Mouse (Mus musculus) hindbrain, embryonic 12.5 days (tissue): ENCODE results near the gene Mapk8ip3. TPM values are rescaled to one million over a fixed set of nuclear protein-coding genes. Genes with fewer than 3 reads are reported as not detected.

Source experiments
- ATAC-seq: fragments of 200-750 bp; cut with Nextera tagmentation; 2 replicates; pipeline ENCODE4 v1.8.0; 2017; ENCODE audit warnings: moderate TSS enrichment; ENCODE audit not compliant: low FRiP score
- H3K27ac ChIP-seq: fragments of 300-500 bp; sonication (generic); 2 replicates; pipeline ENCODE4 v1.5.1; 2016; ENCODE audit warnings: mild to moderate bottlenecking
- H3K27me3 ChIP-seq: fragments of 300-500 bp; sonication (generic); 2 replicates; pipeline ENCODE4 v1.6.1; 2016; ENCODE audit warnings: mild to moderate bottlenecking
- H3K36me3 ChIP-seq: fragments of 300-500 bp; sonication (generic); 2 replicates; pipeline ENCODE4 v1.6.1; 2016; ENCODE audit warnings: mild to moderate bottlenecking
- H3K4me1 ChIP-seq: fragments of 300-500 bp; sonication (generic); 2 replicates; pipeline ENCODE4 v1.6.1; 2016
- H3K4me2 ChIP-seq: fragments of 300-500 bp; sonication (generic); replicated peaks from 2 replicates; pipeline ENCODE4 v1.6.1; 2016; ENCODE audit warnings: mild to moderate bottlenecking
- H3K4me3 ChIP-seq: fragments of 300-500 bp; sonication (generic); 2 replicates; pipeline ENCODE4 v1.5.1; 2016; ENCODE audit warnings: mild to moderate bottlenecking
- H3K9ac ChIP-seq: fragments of 300-500 bp; sonication (generic); 2 replicates; pipeline ENCODE4 v1.6.1; 2016; ENCODE audit warnings: mild to moderate bottlenecking, moderate library complexity
- H3K9me3 ChIP-seq: fragments of 300-500 bp; sonication (generic); replicated peaks from 2 replicates; pipeline ENCODE4 v1.6.1; 2016; ENCODE audit warnings: mild to moderate bottlenecking
- WGBS: fragments of 180-500 bp; shearing (Covaris S2); methylation state at CpG from one replicate; pipeline ENCODE4 v1.1.7; 2016; 5-methylcytosine and 5-hydroxymethylcytosine counted together
- polyA plus RNA-seq: library from polyadenylated mRNA; unstranded; fragments of >200 nt; fragmentation: Nextera tagmentation; extraction: Ambion mirVana; gene quantifications from 2 replicates; pipeline ENCODE4 v1.2.1, GENCODE M21; 2016

The Mapk8ip3 gene
- polyA plus RNA-seq, 1 experiment from 2014 or later: 84.7 TPM

DNA sequence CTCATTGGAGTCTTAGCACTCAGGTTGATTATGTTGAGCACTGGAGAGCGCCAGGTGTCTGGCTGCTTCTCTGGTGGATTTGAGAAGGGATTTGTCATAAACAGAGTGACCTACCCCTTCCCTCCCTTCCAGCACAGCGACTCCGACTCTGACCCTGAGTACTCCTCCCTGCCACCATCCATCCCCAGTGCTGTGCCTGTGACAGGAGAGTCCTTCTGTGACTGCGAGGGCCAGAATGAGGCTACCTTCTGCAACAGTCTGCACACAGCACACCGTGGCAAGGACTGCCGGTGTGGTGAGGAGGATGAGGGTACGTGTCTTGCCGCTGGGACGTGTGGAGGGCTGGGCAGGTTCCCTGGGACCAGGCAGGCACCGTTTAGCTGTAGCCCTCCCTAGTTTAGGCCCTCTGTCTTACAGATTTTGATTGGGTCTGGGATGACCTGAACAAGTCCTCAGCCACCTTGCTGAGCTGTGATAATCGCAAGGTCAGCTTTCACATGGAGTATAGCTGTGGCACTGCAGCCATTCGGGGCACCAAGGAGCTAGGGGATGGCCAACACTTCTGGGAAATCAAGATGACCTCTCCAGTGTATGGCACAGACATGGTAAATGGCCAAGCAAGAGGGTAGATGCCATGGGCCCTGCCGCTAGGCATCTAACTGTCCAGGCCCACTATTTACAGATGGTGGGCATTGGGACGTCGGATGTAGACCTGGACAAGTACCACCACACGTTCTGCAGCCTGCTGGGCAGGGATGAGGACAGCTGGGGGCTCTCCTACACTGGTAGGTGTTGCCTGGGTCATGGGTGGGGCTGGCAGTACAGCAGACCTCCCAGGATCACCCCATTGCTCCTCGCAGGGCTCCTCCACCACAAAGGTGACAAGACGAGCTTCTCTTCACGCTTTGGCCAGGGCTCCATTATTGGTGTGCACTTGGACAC lies 46.4 kb downstream of the Mapk8ip3 start:
- 90% methylated on average over 19 of the region's 19 CpGs for WGBS
- ATAC-seq: no peak
- peaks cover 26% of the 10 kb centered on the region for H3K4me1 ChIP-seq
- H3K9ac ChIP-seq: no peak overlapping the region
- H3K4me3 ChIP-seq: no peak overlapping the region
- no peaks in the 10 kb centered on the region for H3K27me3 ChIP-seq
- H3K36me3 ChIP-seq: peaks cover 45% of the 10 kb centered on the region
- H3K9me3 ChIP-seq: no peaks in the 10 kb centered on the region
- H3K27ac ChIP-seq: no peak overlapping the region
- no peak overlapping the region for H3K4me2 ChIP-seq

DNA sequence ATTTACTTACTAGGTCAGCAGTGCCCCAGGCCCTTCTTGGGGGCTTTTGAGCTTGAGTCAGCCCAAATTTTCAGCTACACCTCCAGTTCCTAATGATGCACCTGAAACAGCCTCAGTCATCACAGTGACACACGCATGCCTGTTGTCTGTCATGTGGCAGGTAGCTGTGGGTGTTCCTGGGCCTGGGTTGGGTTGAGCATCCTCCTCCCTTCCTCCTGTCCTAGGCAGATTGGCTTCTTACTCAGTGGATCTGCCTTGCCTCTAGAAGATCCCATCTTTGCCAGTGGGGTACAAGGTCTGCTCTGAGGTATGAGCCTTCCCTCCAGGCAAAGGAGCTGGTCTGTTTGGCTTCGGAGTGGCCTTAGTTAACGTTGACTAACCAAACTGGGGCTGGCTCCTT lies 47.9 kb downstream of the Mapk8ip3 start:
- no peak overlapping the region for H3K27ac ChIP-seq
- H3K9me3 ChIP-seq: no peaks in the 10 kb centered on the region
- H3K9ac ChIP-seq: no peak overlapping the region
- H3K4me3 ChIP-seq: no peak overlapping the region
- no peak overlapping the region for H3K4me2 ChIP-seq
- ATAC-seq: no peak
- no peaks in the 10 kb centered on the region for H3K27me3 ChIP-seq
- H3K4me1 ChIP-seq: peaks cover 27% of the 10 kb centered on the region
- WGBS: 90% methylated on average over 3 of the region's 3 CpGs
- peaks cover 50% of the 10 kb centered on the region for H3K36me3 ChIP-seq

DNA sequence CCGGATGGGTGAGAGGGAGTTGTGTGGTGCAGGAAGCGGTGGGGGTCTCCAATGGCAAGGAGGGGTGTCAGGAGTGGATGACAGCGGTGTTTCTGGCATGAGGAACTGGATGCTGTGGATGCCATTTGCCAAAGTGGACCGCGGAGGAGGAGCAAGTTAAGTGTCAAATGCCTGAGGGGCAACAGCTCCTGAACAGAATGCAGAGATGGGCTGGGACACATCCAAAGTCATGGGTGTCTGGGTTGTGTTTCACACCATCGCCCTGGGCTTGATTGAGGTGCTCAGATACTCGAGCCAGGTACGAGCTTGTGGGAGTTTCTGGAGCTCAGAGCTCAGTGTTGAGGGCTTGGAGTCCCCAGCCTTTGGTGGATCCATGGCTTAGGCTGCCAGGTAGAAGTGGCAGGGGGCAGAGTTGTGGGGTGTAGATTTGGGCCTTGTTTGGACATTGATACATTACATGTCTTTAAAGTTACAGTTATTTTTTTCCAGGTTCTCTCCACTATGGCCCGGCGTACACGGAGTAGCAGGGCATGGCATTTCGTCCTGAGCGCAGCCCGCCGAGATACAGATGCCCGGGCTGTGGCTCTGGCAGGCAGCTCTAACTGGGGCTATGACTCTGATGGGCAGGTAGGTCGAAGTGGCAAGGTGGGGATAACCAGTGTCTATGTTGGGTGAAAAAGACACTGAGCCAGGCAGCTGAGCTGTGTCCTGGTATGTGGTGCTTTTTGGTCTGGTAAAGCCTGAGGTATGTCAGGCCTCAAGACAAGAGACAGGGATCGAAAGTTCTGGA lies 49.3 kb downstream of the Mapk8ip3 start:
- Histone ChIP-seq H3K27me3 (no peaks in the 10 kb centered on the region), H3K4me2 (peak overlapping the region; percentile 76), H3K4me3 (peak overlapping the region; percentile 83), H3K9me3 (no peaks in the 10 kb centered on the region), H3K27ac (no peak overlapping the region), H3K4me1 (peaks cover 23% of the 10 kb centered on the region), H3K36me3 (peaks cover 51% of the 10 kb centered on the region), H3K9ac (peak overlapping the region; percentile 72)
- no peak for ATAC-seq
- 67% methylated on average over 18 of the region's 18 CpGs for WGBS

DNA sequence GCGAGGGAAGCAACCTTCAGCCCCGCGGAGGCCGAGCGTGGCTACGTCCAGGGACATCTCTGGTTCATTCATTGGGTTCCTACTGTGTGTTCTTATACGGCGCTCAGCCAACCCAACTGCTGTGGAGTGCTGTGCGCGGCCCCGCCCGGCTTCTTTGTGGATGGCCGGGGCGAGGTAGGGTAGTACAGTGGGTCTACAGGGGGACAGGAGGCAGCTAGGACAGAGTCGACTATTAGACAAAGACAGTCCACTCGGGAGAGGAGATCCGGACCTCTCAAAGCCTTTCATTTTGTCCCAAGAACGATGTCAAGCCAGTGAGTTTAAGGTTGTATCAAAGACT lies 49.9 kb downstream of the Mapk8ip3 start:
- Histone ChIP-seq H3K9me3 (no peaks in the 10 kb centered on the region), H3K36me3 (peaks cover 50% of the 10 kb centered on the region), H3K4me3 (peak overlapping the region; percentile 83), H3K4me1 (peaks cover 23% of the 10 kb centered on the region), H3K4me2 (peak overlapping the region; percentile 76), H3K9ac (peak overlapping the region; percentile 72), H3K27me3 (no peaks in the 10 kb centered on the region), H3K27ac (peak overlapping the region; percentile 77)
- under 1% methylated on average over 18 of the region's 18 CpGs for WGBS
- peak; percentile 48 for ATAC-seq

DNA sequence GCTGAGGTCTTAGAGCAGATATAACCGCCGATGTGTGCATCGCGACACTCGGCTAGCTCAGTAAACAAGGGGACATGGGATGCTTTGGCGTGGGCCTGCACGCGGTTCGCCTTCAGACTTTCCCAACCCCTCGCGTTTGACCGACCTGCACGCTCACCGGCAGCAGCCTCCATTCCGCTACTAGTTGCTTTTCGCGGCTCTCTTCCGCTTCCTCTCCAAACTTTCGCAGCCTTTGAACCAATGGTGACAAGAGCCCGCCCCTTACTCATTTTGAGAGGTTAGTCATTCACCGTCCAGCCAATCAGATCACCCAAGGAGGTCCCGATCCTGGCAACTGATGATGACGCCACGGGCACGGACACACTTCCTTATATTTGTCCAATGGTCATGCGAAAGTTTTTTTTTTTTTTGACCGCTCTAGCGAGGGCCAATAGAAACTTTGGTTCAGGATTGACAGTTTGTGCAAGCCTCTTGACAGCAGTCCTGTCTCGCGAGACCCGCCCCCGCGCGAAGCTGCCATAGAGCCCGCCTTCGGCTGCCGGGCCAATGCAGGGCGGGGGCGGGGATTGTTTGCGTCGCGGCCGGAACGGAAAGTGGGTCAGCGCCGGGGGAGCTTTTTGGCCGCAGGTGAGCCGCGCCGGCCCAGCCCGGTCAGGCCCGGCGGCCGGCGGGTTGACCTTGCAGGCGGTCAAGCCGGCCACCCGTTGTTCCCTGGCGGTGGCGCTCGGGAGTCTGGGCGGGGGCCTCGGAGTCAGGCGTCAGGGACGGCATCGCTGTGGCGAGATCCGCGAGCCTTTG lies 50.4 kb downstream of the Mapk8ip3 start, which contains the start of the genes Nubp2 and Spsb3:
Nubp2 (minus strand) TSS at position 216 of the 798 bp plus-strand sequence.
Spsb3 (plus strand) TSS at position 510 of the 798 bp plus-strand sequence.
- Histone ChIP-seq H3K4me1 (peaks cover 23% of the 10 kb centered on the region), H3K27me3 (no peaks in the 10 kb centered on the region), H3K27ac (peak within 1 kb of the TSS; percentile 77), H3K36me3 (peaks cover 44% of the 10 kb centered on the region), H3K9ac (peak within 1 kb of the TSS; percentile 72), H3K4me2 (peak within 1 kb of the TSS; percentile 92), H3K9me3 (no peaks in the 10 kb centered on the region), H3K4me3 (peak within 1 kb of the TSS; percentile 83)
- WGBS: under 1% methylated on average over 69 of the region's 69 CpGs
- peak; percentile 98 for ATAC-seq

DNA sequence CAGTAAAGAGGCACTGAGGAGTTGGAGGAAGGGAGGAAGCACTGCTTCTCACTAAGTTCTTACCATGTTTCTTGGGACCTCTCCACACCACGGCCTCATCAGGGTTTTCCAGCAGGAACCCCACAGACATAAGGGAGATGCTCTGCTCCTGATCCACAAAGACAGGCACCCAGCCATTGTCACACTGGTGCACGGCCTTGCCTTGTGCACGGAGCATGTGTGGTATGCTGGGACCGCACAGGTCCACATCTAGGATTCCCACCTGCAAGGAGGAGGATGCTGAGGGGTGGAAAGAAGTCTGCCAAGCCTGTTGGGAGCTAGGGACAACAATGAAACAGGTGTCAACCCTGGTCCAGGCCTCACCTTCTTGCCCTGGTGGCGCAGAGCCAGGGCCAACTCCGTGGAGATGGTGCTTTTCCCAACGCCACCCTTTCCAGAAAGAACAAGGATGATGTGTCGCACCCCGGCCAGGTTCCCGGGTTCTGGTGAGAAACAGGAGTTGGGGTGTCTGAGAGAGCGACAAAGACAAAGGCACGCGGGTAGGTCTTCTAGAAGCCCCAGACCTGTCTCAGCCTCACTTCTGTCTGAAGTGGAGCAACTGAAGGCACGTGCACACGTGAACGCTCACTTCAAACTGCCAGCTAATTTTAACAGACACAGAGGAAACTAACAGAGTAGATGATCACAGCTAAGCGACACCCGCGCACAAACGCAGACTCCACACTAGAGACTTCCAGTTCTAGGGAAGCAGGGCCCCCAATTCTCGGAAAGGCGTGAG lies 51.2 kb downstream of the Mapk8ip3 start:
- no peak for ATAC-seq
- peak overlapping the region; percentile 92 for H3K4me2 ChIP-seq
- H3K27ac ChIP-seq: no peak overlapping the region
- peaks cover 23% of the 10 kb centered on the region for H3K4me1 ChIP-seq
- peaks cover 36% of the 10 kb centered on the region for H3K36me3 ChIP-seq
- peak overlapping the region; percentile 57 for H3K9ac ChIP-seq
- H3K4me3 ChIP-seq: peak overlapping the region; percentile 78
- 25% methylated on average over 22 of the region's 22 CpGs for WGBS
- H3K9me3 ChIP-seq: no peaks in the 10 kb centered on the region
- H3K27me3 ChIP-seq: no peaks in the 10 kb centered on the region

DNA sequence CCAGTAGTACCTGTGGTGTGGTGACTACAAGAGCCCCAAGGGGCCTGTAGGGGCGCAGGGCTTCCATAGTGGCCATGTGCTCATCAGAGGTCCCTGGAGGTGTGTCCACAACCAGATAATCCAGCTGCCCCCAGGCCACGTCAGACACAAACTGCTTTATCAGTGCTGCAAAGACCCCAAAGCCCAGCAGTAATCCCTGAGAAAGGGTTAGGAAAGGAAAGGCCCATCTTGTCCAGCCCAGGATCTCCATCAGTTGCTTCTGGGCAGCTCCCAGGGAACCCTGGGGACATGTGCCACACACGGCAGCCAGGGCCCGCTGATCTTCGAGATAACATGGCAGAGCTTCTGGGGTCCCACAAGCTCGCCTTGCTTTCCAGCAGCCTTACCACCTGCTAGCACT lies 52.4 kb downstream of the Mapk8ip3 start:
- no peaks in the 10 kb centered on the region for H3K9me3 ChIP-seq
- 0 out of 2 replicates have a peak overlapping the region, but pooled peaks have one; percentile 78 for H3K4me3 ChIP-seq
- H3K36me3 ChIP-seq: peaks cover 26% of the 10 kb centered on the region; the same call in 1 of the 2 replicates
- peaks cover 23% of the 10 kb centered on the region for H3K4me1 ChIP-seq
- H3K27ac ChIP-seq: no peak overlapping the region
- no peaks in the 10 kb centered on the region for H3K27me3 ChIP-seq
- 91% methylated on average over 6 of the region's 6 CpGs for WGBS
- ATAC-seq: no peak
- H3K9ac ChIP-seq: no peak overlapping the region
- no peak overlapping the region for H3K4me2 ChIP-seq

DNA sequence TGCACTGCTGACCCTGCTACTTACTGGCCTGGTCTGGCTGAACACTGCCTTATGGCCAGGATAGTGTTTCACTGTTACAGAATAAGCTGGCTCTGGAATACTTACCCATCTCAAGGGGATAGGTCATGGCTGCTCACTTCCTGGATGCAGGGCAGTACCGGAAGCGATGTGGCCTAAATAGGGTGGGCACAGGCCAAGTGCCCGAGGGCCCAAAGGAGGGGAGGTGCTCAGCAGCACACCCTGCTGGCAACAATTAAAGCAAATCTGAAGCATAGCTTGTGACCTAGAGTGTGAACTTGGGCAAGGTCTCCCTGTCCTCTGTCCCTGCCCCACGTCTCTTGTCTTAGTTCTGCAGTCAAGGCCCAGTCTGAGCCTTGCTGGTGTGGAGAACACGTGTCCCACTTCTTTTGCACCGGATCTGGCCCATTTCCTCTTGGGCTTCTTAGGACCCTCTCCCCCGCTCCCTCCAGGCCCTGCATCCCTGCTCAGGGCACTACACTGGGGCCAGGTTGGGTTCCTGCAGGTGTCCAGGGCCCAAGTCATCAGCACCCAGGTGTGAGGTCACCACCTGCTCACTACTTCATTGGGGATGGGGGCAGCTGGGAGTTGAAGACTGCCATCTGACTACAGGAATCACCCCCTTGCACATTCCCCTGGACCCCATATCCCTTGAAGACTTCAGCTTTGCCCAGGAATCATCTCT lies 54.9 kb downstream of the Mapk8ip3 start:
- no peaks in the 10 kb centered on the region for H3K9me3 ChIP-seq
- ATAC-seq: no peak
- WGBS: 52% methylated on average over 7 of the region's 7 CpGs
- no peak overlapping the region for H3K9ac ChIP-seq
- peaks cover 23% of the 10 kb centered on the region; the same call in 1 of the 2 replicates for H3K36me3 ChIP-seq
- H3K4me2 ChIP-seq: no peak overlapping the region
- H3K27me3 ChIP-seq: no peaks in the 10 kb centered on the region
- no peak overlapping the region for H3K27ac ChIP-seq
- peaks cover 11% of the 10 kb centered on the region for H3K4me1 ChIP-seq
- no peak overlapping the region for H3K4me3 ChIP-seq

DNA sequence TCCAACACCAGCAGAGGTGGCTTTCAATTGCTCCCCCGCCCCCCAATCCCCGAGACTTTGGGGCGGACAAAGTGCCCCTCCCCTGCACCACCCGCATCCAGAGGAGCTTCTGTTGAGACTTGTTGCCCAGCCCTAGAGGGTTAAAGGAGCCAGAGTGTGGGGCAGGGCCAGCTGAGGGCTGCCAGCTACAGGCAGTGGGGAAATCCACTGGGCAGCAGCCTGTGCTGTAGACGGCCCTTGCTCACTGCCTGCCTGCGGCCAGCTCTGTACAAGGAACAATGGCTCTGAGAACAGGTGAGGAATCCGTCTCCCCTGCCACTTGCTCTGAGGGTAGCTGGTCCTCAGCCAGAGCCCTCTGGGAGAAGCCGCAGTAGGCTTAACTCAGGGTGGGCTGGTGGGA lies 58.2 kb downstream of the Mapk8ip3 start:
- Histone ChIP-seq H3K9me3 (no peaks in the 10 kb centered on the region), H3K4me1 (no peaks in the 10 kb centered on the region), H3K27me3 (no peaks in the 10 kb centered on the region), H3K27ac (no peak overlapping the region), H3K4me3 (no peak overlapping the region), H3K4me2 (no peak overlapping the region), H3K9ac (no peak overlapping the region), H3K36me3 (peaks cover 14% of the 10 kb centered on the region; the same call in 1 of the 2 replicates)
- 78% methylated on average over 8 of the region's 8 CpGs for WGBS
- ATAC-seq: no peak

DNA sequence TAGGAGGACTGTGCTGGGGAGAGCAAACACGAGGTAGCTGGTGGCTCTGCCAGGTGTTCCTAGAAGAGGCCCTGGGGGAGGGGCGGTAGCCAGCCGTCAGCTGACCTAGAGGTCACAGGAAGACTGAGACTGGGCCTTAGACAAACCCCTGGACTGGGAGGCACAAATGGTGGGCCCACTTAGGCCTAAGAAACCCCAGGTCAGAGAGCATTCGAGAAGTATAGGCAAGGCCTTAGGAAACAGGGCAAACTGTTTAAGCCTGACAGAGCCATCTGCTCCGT lies 58.7 kb downstream of the Mapk8ip3 start:
- Histone ChIP-seq H3K4me2 (no peak overlapping the region), H3K36me3 (peaks cover 10% of the 10 kb centered on the region; the same call in 1 of the 2 replicates), H3K4me3 (no peak overlapping the region), H3K4me1 (no peaks in the 10 kb centered on the region), H3K9ac (no peak overlapping the region), H3K27me3 (no peaks in the 10 kb centered on the region), H3K27ac (no peak overlapping the region), H3K9me3 (no peaks in the 10 kb centered on the region)
- 40% methylated on average over 5 of the region's 5 CpGs for WGBS
- no peak for ATAC-seq
